Mouse (Mus musculus) forebrain, embryonic 10.5 days (tissue): ENCODE results near the gene Iqcn. TPM values are rescaled to one million over a fixed set of nuclear protein-coding genes. Genes with fewer than 3 reads are reported as not detected.

Experiments used
- DNase-seq: peaks from one replicate; pipeline ENCODE4 v3.0.0-alpha.2; 2017; ENCODE audit warnings: low spot score; ENCODE audit errors: extremely low spot score
- H3K27ac ChIP-seq: fragments of 300-500 bp; sonication (generic); 2 replicates; pipeline ENCODE4 v1.5.1; 2016; ENCODE audit warnings: mild to moderate bottlenecking
- H3K27me3 ChIP-seq: fragments of 300-500 bp; sonication (generic); 2 replicates; pipeline ENCODE4 v1.6.1; 2016; ENCODE audit warnings: mild to moderate bottlenecking; ENCODE audit not compliant: poor library complexity, severe bottlenecking
- H3K36me3 ChIP-seq: fragments of 300-500 bp; sonication (generic); replicated peaks from 2 replicates; pipeline ENCODE4 v1.6.1; 2016; ENCODE audit warnings: mild to moderate bottlenecking, moderate library complexity
- H3K4me1 ChIP-seq: fragments of 300-500 bp; sonication (generic); 2 replicates; pipeline ENCODE4 v1.6.1; 2016
- H3K4me3 ChIP-seq: fragments of 300-500 bp; sonication (generic); 2 replicates; pipeline ENCODE4 v1.5.1; 2016; ENCODE audit warnings: mild to moderate bottlenecking, moderate library complexity
- H3K9me3 ChIP-seq: fragments of 300-500 bp; sonication (generic); 2 replicates; pipeline ENCODE4 v1.6.1; 2016; ENCODE audit warnings: mild to moderate bottlenecking, moderate library complexity
- WGBS: fragments of 180-500 bp; shearing (Covaris S2); methylation state at CpG from one replicate; pipeline ENCODE4 v1.1.7; 2016; 5-methylcytosine and 5-hydroxymethylcytosine counted together
- polyA plus RNA-seq: library from polyadenylated mRNA; unstranded; fragments of >200 nt; fragmentation: Nextera tagmentation; extraction: Ambion mirVana; gene quantifications from 2 replicates; pipeline ENCODE4 v1.2.1, GENCODE M21; 2016

Iqcn gene
- polyA plus RNA-seq, 1 experiment from 2014 or later, result 0.02 TPM

DNA sequence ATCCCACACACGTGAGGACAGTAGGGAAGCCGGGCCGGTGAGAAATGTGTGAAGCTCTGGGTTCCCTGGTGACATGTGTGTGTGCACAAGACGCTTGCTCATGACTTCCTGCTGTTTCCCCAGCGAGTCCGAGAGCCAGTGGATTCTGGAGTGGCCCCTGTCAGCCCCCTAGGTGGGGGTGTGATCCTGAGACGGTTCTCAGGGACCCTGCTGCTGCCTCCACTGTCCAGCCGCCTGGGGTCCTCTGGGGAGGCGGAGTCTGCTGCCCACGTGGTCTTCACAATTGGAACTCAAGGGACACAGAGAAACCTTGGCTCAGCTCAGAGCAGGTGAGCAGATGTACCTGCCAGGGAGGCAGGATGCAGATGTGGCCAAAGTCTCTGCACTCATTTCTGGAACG is 23.5 kb downstream of the Iqcn start:
- DNase-seq, result no peak
- WGBS, result 42% methylated on average over 11 of the region's 11 CpGs
- H3K4me3 ChIP-seq, result no peak overlapping the region
- no peak overlapping the region for H3K27ac ChIP-seq
- H3K9me3 ChIP-seq, result no peaks in the 10 kb centered on the region
- H3K4me1 ChIP-seq, result peaks cover 13% of the 10 kb centered on the region
- H3K36me3 ChIP-seq, result no peaks in the 10 kb centered on the region
- peaks cover 64% of the 10 kb centered on the region for H3K27me3 ChIP-seq

GRCm38 (mm10) chr8:70729808-70730475 is 26.7 kb downstream of the Iqcn start:
- Histone ChIP-seq H3K4me3 (peak overlapping the region; percentile 46), H3K9me3 (no peaks in the 10 kb centered on the region), H3K36me3 (no peaks in the 10 kb centered on the region), H3K27me3 (peaks cover 82% of the 10 kb centered on the region), H3K4me1 (peaks cover 13% of the 10 kb centered on the region), H3K27ac (no peak overlapping the region)
- 3% methylated on average over 34 of the region's 34 CpGs for WGBS
- no peak for DNase-seq

- Histone ChIP-seq H3K4me3 (no peak overlapping the region), H3K36me3 (no peaks in the 10 kb centered on the region), H3K4me1 (peaks cover 13% of the 10 kb centered on the region), H3K27me3 (peaks cover 79% of the 10 kb centered on the region), H3K9me3 (no peaks in the 10 kb centered on the region), H3K27ac (no peak overlapping the region)
- no peak for DNase-seq
- WGBS, result 88% methylated on average over 4 of the region's 4 CpGs
Observed at GRCm38 (mm10) chr8:70730956-70731355, 27.7 kb downstream of the Iqcn start.

DNA sequence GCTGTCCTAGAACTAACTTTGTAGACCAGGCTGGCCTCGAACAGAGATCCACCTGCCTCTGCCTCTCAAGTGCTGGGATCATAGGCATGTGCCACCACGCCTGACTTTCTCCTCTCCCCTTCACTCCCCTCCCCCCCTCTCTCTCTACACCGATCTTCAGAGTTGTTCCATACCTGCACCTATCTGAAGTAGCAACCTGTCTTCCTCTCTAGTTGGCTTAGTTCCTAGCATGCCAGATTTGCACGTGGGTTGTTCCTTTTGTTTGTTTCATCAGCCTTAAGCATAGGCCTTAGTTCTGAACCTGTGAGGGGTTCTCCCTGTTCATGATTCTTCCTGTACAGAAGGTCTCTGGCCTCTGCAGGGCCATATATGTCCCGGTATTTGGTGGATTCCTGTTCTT is 34.4 kb downstream of the Iqcn start:
- Histone ChIP-seq H3K36me3 (no peaks in the 10 kb centered on the region), H3K4me1 (peaks cover 9% of the 10 kb centered on the region), H3K27me3 (peaks cover 64% of the 10 kb centered on the region), H3K27ac (no peak overlapping the region), H3K4me3 (no peak overlapping the region), H3K9me3 (no peaks in the 10 kb centered on the region)
- WGBS, result 70% methylated on average over 5 of the region's 5 CpGs
- DNase-seq, result no peak

- H3K4me3 ChIP-seq, result no peak overlapping the region
- 77% methylated on average over 3 of the region's 3 CpGs for WGBS
- H3K36me3 ChIP-seq, result no peaks in the 10 kb centered on the region
- H3K27me3 ChIP-seq, result peaks cover 64% of the 10 kb centered on the region
- no peak for DNase-seq
- H3K9me3 ChIP-seq, result no peaks in the 10 kb centered on the region
- H3K27ac ChIP-seq, result no peak overlapping the region
- H3K4me1 ChIP-seq, result peaks cover 14% of the 10 kb centered on the region
Observed at GRCm38 (mm10) chr8:70738211-70738610, 35.0 kb downstream of the Iqcn start.

DNA sequence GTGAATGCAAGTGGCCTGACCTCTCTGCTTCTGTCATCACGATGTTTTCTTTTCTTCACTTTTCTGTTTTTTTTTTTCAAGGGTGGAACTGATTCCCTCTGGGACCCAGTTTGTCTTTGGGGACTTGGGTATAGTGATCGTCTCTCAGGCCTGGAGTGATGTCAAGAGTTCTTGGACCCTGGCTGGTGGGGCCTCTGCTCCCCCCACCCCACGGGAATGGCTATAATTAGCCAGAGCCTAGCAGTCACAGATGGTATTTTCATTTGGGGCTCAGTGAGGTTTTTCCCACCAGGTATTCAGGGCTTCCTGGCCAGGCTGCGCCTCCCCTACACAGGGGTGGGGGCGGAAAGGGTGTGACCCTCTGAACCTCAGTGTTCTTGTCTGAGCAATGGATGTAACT is 38.4 kb downstream of the Iqcn start:
- H3K27ac ChIP-seq, result no peak overlapping the region
- no peak for DNase-seq
- no peaks in the 10 kb centered on the region; the same call in 1 of the 2 replicates for H3K9me3 ChIP-seq
- H3K36me3 ChIP-seq, result no peaks in the 10 kb centered on the region
- 68% methylated on average over 5 of the region's 5 CpGs for WGBS
- H3K4me3 ChIP-seq, result no peak overlapping the region
- peaks cover 90% of the 10 kb centered on the region for H3K27me3 ChIP-seq
- H3K4me1 ChIP-seq, result peaks cover 27% of the 10 kb centered on the region

- Histone ChIP-seq H3K9me3 (no peaks in the 10 kb centered on the region; the same call in 1 of the 2 replicates), H3K27ac (no peak overlapping the region), H3K36me3 (no peaks in the 10 kb centered on the region), H3K27me3 (peaks cover 91% of the 10 kb centered on the region), H3K4me3 (no peak overlapping the region), H3K4me1 (peaks cover 27% of the 10 kb centered on the region)
- no peak for DNase-seq
- WGBS, result 77% methylated on average over 11 of the region's 11 CpGs
Observed at GRCm38 (mm10) chr8:70742176-70742575, 38.9 kb downstream of the Iqcn start.

- Histone ChIP-seq H3K9me3 (no peaks in the 10 kb centered on the region; the same call in 1 of the 2 replicates), H3K27ac (peak overlapping the region; percentile 60), H3K4me1 (peaks cover 27% of the 10 kb centered on the region), H3K4me3 (peak overlapping the region; percentile 46), H3K27me3 (peaks cover 91% of the 10 kb centered on the region), H3K36me3 (no peaks in the 10 kb centered on the region)
- DNase-seq, result no peak
- 2% methylated on average over 38 of the region's 38 CpGs for WGBS
Observed at GRCm38 (mm10) chr8:70742981-70743655, 39.9 kb downstream of the Iqcn start.

DNA sequence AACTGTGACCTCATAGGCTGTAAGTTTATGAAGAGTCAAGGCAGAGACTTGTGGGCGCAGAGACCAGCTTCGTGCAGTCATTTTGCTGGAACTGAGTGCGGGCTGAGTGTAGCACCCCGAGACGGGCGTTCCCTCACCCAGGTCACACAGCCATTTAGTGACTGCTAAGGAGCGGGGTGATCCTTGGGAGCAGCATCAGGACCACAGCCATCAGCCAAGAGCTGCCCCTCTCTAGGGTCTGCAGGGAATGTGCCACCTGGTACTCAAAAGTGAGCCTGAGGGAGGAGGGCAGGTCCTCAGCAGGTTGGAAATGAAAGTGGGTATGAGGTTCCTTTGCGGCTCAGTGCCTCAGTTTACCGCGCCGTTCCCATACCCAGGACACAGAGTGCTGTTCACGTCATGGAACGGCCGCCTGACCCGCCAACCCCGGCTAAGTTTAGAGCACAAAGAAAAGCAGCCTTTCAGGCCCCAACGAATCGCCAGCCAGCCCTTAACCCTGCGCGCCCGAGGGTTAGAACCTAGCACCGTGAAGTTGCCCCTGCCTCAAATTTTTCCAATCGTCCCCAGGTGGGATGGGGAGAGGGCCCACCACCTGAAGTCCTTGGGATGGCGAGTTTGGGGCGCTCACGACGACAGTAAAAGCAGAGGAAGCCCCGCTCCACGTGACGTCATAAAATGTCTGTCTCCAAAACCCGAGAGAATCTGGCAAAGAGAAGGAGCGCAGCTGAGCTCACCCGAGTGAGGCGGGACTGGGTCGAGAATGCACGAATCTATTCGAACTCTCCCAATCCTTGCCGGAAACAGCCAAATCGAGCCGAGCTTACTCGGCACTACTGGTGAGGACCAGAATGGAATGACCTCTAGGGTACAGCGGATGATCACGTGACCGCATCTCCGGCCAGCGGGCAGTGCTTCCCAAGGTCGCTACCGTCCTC is 40.7 kb downstream of the Iqcn start:
- H3K9me3 ChIP-seq, result no peaks in the 10 kb centered on the region; the same call in 1 of the 2 replicates
- no peak for DNase-seq
- H3K27me3 ChIP-seq, result peaks cover 93% of the 10 kb centered on the region
- H3K4me1 ChIP-seq, result peaks cover 27% of the 10 kb centered on the region
- 4% methylated on average over 48 of the region's 48 CpGs for WGBS
- H3K27ac ChIP-seq, result peak overlapping the region; percentile 60; the same call in 1 of the 2 replicates
- H3K4me3 ChIP-seq, result peak overlapping the region; percentile 46
- no peaks in the 10 kb centered on the region for H3K36me3 ChIP-seq

DNA sequence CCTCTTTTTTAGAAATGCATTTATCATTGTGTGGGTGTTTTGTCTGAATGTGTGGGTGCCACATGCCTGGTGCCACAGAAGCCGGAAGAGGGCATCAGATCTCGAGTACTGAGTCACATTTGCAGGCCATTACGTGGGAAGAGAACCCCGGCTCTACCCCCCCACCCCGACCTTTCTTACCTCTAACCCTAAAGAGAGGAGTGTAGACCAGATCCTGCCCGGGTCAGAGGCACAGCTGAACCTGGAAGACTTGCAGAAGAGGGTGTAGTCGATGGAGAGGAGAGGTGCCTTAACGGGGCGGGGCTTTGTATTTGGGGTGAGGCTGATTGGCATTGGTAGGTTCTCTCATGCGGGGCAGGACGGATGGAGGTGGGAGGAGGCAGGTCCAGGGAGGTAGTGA is 41.5 kb downstream of the Iqcn start:
- 60% methylated on average over 11 of the region's 11 CpGs for WGBS
- Histone ChIP-seq H3K36me3 (no peaks in the 10 kb centered on the region), H3K9me3 (no peaks in the 10 kb centered on the region; the same call in 1 of the 2 replicates), H3K4me3 (no peak overlapping the region), H3K27ac (no peak overlapping the region), H3K27me3 (peaks cover 100% of the 10 kb centered on the region), H3K4me1 (peaks cover 27% of the 10 kb centered on the region)
- DNase-seq, result no peak

DNA sequence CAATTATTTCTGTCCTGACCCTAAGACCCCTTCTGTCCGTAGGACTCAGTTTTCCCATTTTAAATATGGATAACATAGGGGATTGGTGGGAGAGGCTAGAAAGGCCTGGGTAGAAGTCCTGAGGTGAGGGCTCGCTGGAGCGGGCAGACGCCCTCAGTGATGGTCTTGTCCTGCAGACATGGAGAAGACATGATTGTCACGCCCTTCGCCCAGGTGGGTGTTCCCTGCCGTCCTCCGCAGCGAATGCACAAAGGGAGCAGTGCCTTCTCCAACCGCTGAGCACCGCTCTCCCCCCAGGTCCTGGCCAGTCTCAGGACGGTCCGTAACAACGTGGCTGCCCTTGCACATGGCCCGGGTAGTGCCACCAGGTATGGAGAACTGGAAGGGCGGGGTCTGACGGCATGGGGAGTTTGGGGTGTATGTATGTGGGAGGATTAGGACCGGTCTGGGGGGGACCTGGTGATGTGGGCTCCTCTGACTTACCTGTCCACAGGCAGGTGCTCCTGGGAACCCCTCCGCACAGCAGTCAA is 42.5 kb downstream of the Iqcn start:
- no peak overlapping the region for H3K4me3 ChIP-seq
- peaks cover 97% of the 10 kb centered on the region for H3K27me3 ChIP-seq
- no peak overlapping the region for H3K27ac ChIP-seq
- H3K4me1 ChIP-seq, result peaks cover 27% of the 10 kb centered on the region
- H3K36me3 ChIP-seq, result no peaks in the 10 kb centered on the region
- no peak for DNase-seq
- WGBS, result 54% methylated on average over 19 of the region's 19 CpGs
- H3K9me3 ChIP-seq, result no peaks in the 10 kb centered on the region; the same call in 1 of the 2 replicates

DNA sequence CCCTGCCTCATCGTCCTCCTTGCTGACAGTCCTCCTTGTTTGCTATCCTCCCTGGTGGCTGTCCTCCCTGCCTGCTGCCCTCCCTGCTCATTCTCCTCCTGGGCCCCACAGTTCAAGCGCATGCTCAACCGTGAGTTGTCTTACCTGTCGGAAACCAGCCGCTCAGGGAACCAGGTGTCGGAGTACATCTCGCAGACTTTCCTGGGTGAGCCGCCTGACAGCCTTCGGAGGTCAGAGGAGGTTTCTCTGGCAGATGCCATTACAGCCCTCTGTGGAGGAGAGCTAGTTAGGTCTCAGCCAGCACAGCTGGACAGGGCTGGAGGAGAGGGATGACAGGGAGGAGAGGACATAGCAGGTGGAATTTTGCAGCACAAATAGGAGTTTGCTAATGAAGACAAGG is 43.4 kb downstream of the Iqcn start:
- Histone ChIP-seq H3K4me3 (no peak overlapping the region), H3K27me3 (peaks cover 88% of the 10 kb centered on the region), H3K9me3 (no peaks in the 10 kb centered on the region; the same call in 1 of the 2 replicates), H3K4me1 (peaks cover 25% of the 10 kb centered on the region), H3K36me3 (no peaks in the 10 kb centered on the region), H3K27ac (no peak overlapping the region)
- 79% methylated on average over 9 of the region's 9 CpGs for WGBS
- no peak for DNase-seq
